Mouse (Mus musculus) MEL (cell line): Measurements from ENCODE around the gene Map3k10. TPM values are rescaled to one million over a fixed set of nuclear protein-coding genes. Genes with fewer than 3 reads are reported as not detected.

Experiments
- DNase-seq: peaks from one replicate; pipeline ENCODE4 v3.0.0; 2011; ENCODE audit warnings: low read depth, low spot score
- H3K27ac ChIP-seq: 2 replicates; pipeline ENCODE4 v1.5.1; 2012; ENCODE audit warnings: low read depth, mild to moderate bottlenecking, control low read depth, low read length, moderate library complexity; ENCODE audit not compliant: control insufficient read depth
- H3K27me3 ChIP-seq, 2 experiments: fragments of 150-350 bp in 1 of 2; sonication (generic) in 1 of 2; 2 replicates each; pipeline ENCODE4 v1.6.1; 2012; ENCODE audit warnings: low read length in 2 of 2, mild to moderate bottlenecking in 2 of 2, improper control_type of control experiment in 1 of 2, moderate library complexity in 1 of 2; ENCODE audit not compliant: insufficient read depth in 2 of 2, control insufficient read depth in 1 of 2
- H3K36me3 ChIP-seq, 2 experiments: 2 replicates each; pipeline ENCODE4 v1.6.1; 2012 to 2014; ENCODE audit warnings: low read length in 2 of 2, improper control_type of control experiment in 1 of 2, inconsistent platforms in 1 of 2, mild to moderate bottlenecking in 1 of 2; ENCODE audit not compliant: insufficient read depth in 2 of 2, control insufficient read depth in 1 of 2
- H3K4me1 ChIP-seq, 2 experiments: fragments of 150-350 bp in 1 of 2; sonication (generic) in 1 of 2; 2 replicates each; pipeline ENCODE4 v1.6.1; 2012; ENCODE audit warnings: low read length in 2 of 2, improper control_type of control experiment in 1 of 2, mild to moderate bottlenecking in 1 of 2; ENCODE audit not compliant: insufficient read depth in 2 of 2, control insufficient read depth in 1 of 2
- H3K4me3 ChIP-seq, 2 experiments: fragments of 150-350 bp in 1 of 2; sonication (generic) in 1 of 2; 2 replicates each; pipeline ENCODE4 v1.5.1; 2012; ENCODE audit warnings: low read depth in 2 of 2, low read length in 2 of 2, mild to moderate bottlenecking in 2 of 2, moderate library complexity in 2 of 2, control low read depth in 1 of 2, improper control_type of control experiment in 1 of 2; ENCODE audit not compliant: control insufficient read depth in 1 of 2, insufficient read depth in 1 of 2
- H3K79me2 ChIP-seq: 2 replicates; pipeline ENCODE4 v1.6.1; 2012; ENCODE audit warnings: mild to moderate bottlenecking, low read length, moderate library complexity; ENCODE audit not compliant: control insufficient read depth, poor library complexity, insufficient read depth
- H3K9ac ChIP-seq: 2 replicates; pipeline ENCODE4 v1.6.1; 2012; ENCODE audit warnings: low read depth, mild to moderate bottlenecking, control low read depth, low read length, moderate library complexity; ENCODE audit not compliant: control insufficient read depth, poor library complexity, severe bottlenecking
- H3K9me3 ChIP-seq: fragments of 150-350 bp; sonication (generic); replicated peaks from 2 replicates; pipeline ENCODE4 v1.6.1; 2012; ENCODE audit warnings: mild to moderate bottlenecking, low read length, improper control_type of control experiment, moderate library complexity; ENCODE audit not compliant: insufficient read depth
- CHD1 ChIP-seq: IDR thresholded peaks from 2 replicates; pipeline ENCODE4 v1.6.1; 2012; ENCODE audit warnings: low read depth, mild to moderate bottlenecking, inconsistent platforms, low read length, improper control_type of control experiment
- ELF1 ChIP-seq: IDR thresholded peaks from 2 replicates; pipeline ENCODE4 v1.6.1; 2014; ENCODE audit warnings: low read depth, mild to moderate bottlenecking, inconsistent platforms, low read length, improper control_type of control experiment, moderate library complexity
- EP300 ChIP-seq, 2 experiments: IDR thresholded peaks; 2 replicates each; pipeline ENCODE4 v1.6.1; 2011; ENCODE audit warnings: improper control_type of control experiment in 2 of 2, low read length in 2 of 2, low read depth in 1 of 2, mild to moderate bottlenecking in 1 of 2
- ETS1 ChIP-seq: IDR thresholded peaks from 2 replicates; pipeline ENCODE4 v1.6.1; 2012; ENCODE audit warnings: low read depth, mild to moderate bottlenecking, inconsistent platforms, low read length, improper control_type of control experiment, moderate library complexity
- GABPA ChIP-seq: IDR thresholded peaks from 2 replicates; pipeline ENCODE4 v1.6.1; 2012; ENCODE audit warnings: low read depth, mild to moderate bottlenecking, inconsistent platforms, low read length, improper control_type of control experiment, moderate library complexity
- GATA1 ChIP-seq: IDR thresholded peaks from 2 replicates; pipeline ENCODE4 v1.6.1; 2011; ENCODE audit warnings: low read depth, low read length, improper control_type of control experiment
- HCFC1 ChIP-seq: IDR thresholded peaks from 2 replicates; pipeline ENCODE4 v1.6.1; 2012; ENCODE audit warnings: low read depth, mild to moderate bottlenecking, inconsistent platforms, low read length, improper control_type of control experiment, moderate library complexity
- JUND ChIP-seq: IDR thresholded peaks from 2 replicates; pipeline ENCODE4 v1.6.1; 2011; ENCODE audit warnings: low read depth, mild to moderate bottlenecking, improper control_type of control experiment, low read length
- KAT2A ChIP-seq: conservative IDR thresholded peaks from 2 replicates; pipeline ENCODE4 v1.6.1; 2012; ENCODE audit warnings: low read depth, low read length, improper control_type of control experiment, inconsistent platforms
- MXI1 ChIP-seq: IDR thresholded peaks from 2 replicates; pipeline ENCODE4 v1.6.1; 2011; ENCODE audit warnings: mild to moderate bottlenecking, low read depth, low read length, improper control_type of control experiment
- MYC ChIP-seq: IDR thresholded peaks from 2 replicates; pipeline ENCODE4 v1.6.1; 2011; ENCODE audit warnings: low read depth, mild to moderate bottlenecking, low read length, improper control_type of control experiment, moderate library complexity
- NELFE ChIP-seq: IDR thresholded peaks from 2 replicates; pipeline ENCODE4 v1.6.1; 2011; ENCODE audit warnings: low read depth, low read length, improper control_type of control experiment
- NRF1 ChIP-seq: IDR thresholded peaks from 2 replicates; pipeline ENCODE4 v1.6.1; 2014; ENCODE audit warnings: low read depth, mild to moderate bottlenecking, inconsistent platforms, low read length, improper control_type of control experiment, moderate library complexity; ENCODE audit not compliant: poor library complexity, insufficient read depth, severe bottlenecking
- POLR2AphosphoS2 ChIP-seq: IDR thresholded peaks from 2 replicates; pipeline ENCODE4 v1.6.1; 2011; ENCODE audit warnings: low read length, improper control_type of control experiment
- POLR2AphosphoS5 ChIP-seq: IDR thresholded peaks from 2 replicates; pipeline ENCODE4 v1.6.1; 2012; ENCODE audit warnings: low read depth, borderline replicate concordance, mild to moderate bottlenecking, inconsistent platforms, low read length, moderate library complexity, mixed read lengths
- RCOR1 ChIP-seq: IDR thresholded peaks from 2 replicates; pipeline ENCODE4 v1.6.1; 2012; ENCODE audit warnings: low read depth, mild to moderate bottlenecking, inconsistent platforms, low read length, improper control_type of control experiment
- SIN3A ChIP-seq: IDR thresholded peaks from 2 replicates; pipeline ENCODE4 v1.6.1; 2012; ENCODE audit warnings: low read length, improper control_type of control experiment, inconsistent platforms
- SMC3 ChIP-seq: IDR thresholded peaks from 2 replicates; pipeline ENCODE4 v1.6.1; 2011; ENCODE audit warnings: low read depth, low read length, improper control_type of control experiment
- TAL1 ChIP-seq: IDR thresholded peaks from 2 replicates; pipeline ENCODE4 v1.6.1; 2012; ENCODE audit warnings: mild to moderate bottlenecking, inconsistent platforms, low read length, moderate library complexity, mixed read lengths
- TBP ChIP-seq: IDR thresholded peaks from 2 replicates; pipeline ENCODE4 v1.8.0; 2011; ENCODE audit warnings: low read depth, low read length, improper control_type of control experiment
- TCF12 ChIP-seq: IDR thresholded peaks from 2 replicates; pipeline ENCODE4 v1.6.1; 2014; ENCODE audit warnings: low read depth, mild to moderate bottlenecking, inconsistent platforms, low read length, improper control_type of control experiment, moderate library complexity
- UBTF ChIP-seq: IDR thresholded peaks from 2 replicates; pipeline ENCODE4 v1.6.1; 2012; ENCODE audit warnings: low read depth, mild to moderate bottlenecking, inconsistent platforms, low read length, improper control_type of control experiment, moderate library complexity, borderline replicate concordance; ENCODE audit not compliant: insufficient read depth
- USF1 ChIP-seq: IDR thresholded peaks from 2 replicates; pipeline ENCODE4 v1.6.1; 2014; ENCODE audit warnings: low read depth, mild to moderate bottlenecking, inconsistent platforms, low read length, improper control_type of control experiment, moderate library complexity
- USF2 ChIP-seq, 2 experiments: IDR thresholded peaks; 2 replicates each; pipeline ENCODE4 v1.6.1; 2011 to 2012; ENCODE audit warnings: improper control_type of control experiment in 2 of 2, low read length in 2 of 2, borderline replicate concordance in 1 of 2, inconsistent platforms in 1 of 2, low read depth in 1 of 2, mild to moderate bottlenecking in 1 of 2; ENCODE audit not compliant: insufficient read depth in 1 of 2
- ZC3H11A ChIP-seq: IDR thresholded peaks from 2 replicates; pipeline ENCODE4 v1.6.1; 2012; ENCODE audit warnings: low read depth, mild to moderate bottlenecking, inconsistent platforms, low read length, improper control_type of control experiment
- ZNF384 ChIP-seq: IDR thresholded peaks from 2 replicates; pipeline ENCODE4 v1.6.1; 2012; ENCODE audit warnings: low read depth, mild to moderate bottlenecking, inconsistent platforms, low read length, improper control_type of control experiment
- polyA plus RNA-seq, 2 experiments: library from polyadenylated mRNA; stranded (reverse) in 1 of 2; unstranded in 1 of 2; fragments of >175 nt in 1 of 2; fragments of >200 nt in 1 of 2; gene quantifications; 2 replicates each; pipeline versions ENCODE4 v1.2.1 to v1.2.4; 2012; ENCODE audit warnings: low replicate concordance in 2 of 2, low read depth in 1 of 2; ENCODE audit not compliant: insufficient read length in 2 of 2, insufficient read depth in 1 of 2, missing spikeins in 1 of 2
- total RNA-seq: library from RNA; depleted of rRNA; stranded (reverse); fragments of 300-350 nt; gene quantifications from 2 replicates; pipeline ENCODE4 v1.2.3, GENCODE M21; 2012

Map3k10 gene
- total and polyA plus RNA-seq, 3 experiments = 22.0 to 33.3 TPM; not detected in 1

- H3K27me3 ChIP-seq = no peaks in the 10 kb centered on the region
- H3K27ac ChIP-seq = no peak overlapping the region
- no peak for DNase-seq
- H3K9ac ChIP-seq = no peak overlapping the region
- no peak overlapping the region for H3K4me3 ChIP-seq
- H3K79me2 ChIP-seq = no peaks in the 10 kb centered on the region
- no peaks in the 10 kb centered on the region for H3K4me1 ChIP-seq
- no peaks in the 10 kb centered on the region for H3K36me3 ChIP-seq
- TF ChIP-seq USF2 (IDR thresholded peaks at IDR 0.05; ENCODE audit: borderline replicate concordance in 1 of 2, insufficient read depth in 1 of 2, low read depth in 1 of 2, low read length in 2 of 2) (no peak), USF1 (no peak), NELFE (no peak), EP300 (IDR thresholded peaks at IDR 0.05; ENCODE audit: low read depth in 1 of 2, low read length in 2 of 2) (no peak), UBTF (no peak), ELF1 (no peak), MXI1 (no peak), ETS1 (no peak), GATA1 (no peak), SIN3A (no peak), TCF12 (no peak), SMC3 (no peak), TBP (no peak), POLR2AphosphoS5 (no peak)
- no peaks in the 10 kb centered on the region for H3K9me3 ChIP-seq
Measured at GRCm38 (mm10) chr7:27657824-27658395, 16.5 kb downstream of the Map3k10 start.

- H3K4me1 ChIP-seq = 0 out of 4 replicates have a peak, but pooled peaks cover 0 to under 1% of the 10 kb centered on the region in 2 experiments
- no peak overlapping the region for H3K4me3 ChIP-seq
- no peak overlapping the region for H3K9ac ChIP-seq
- H3K36me3 ChIP-seq = no peaks in the 10 kb centered on the region
- TF ChIP-seq TCF12 (no peak), HCFC1 (no peak)
- H3K27me3 ChIP-seq = no peaks in the 10 kb centered on the region
- no peaks in the 10 kb centered on the region for H3K9me3 ChIP-seq
- H3K27ac ChIP-seq = no peak overlapping the region
- DNase-seq = no peak
- no peaks in the 10 kb centered on the region for H3K79me2 ChIP-seq
Measured at GRCm38 (mm10) chr7:27656600-27656999, 17.8 kb downstream of the Map3k10 start.

- no peak overlapping the region for H3K27ac ChIP-seq
- H3K27me3 ChIP-seq = no peaks in the 10 kb centered on the region
- H3K9ac ChIP-seq = no peak overlapping the region
- H3K36me3 ChIP-seq = no peaks in the 10 kb centered on the region
- no peak for DNase-seq
- peaks cover 0 to 6% of the 10 kb centered on the region in 2 experiments; a peak in 1 of 4 replicates for H3K4me1 ChIP-seq
- no peaks in the 10 kb centered on the region for H3K79me2 ChIP-seq
- H3K9me3 ChIP-seq = no peaks in the 10 kb centered on the region
- H3K4me3 ChIP-seq = no peak overlapping the region
- no peak for TF ChIP-seq GABPA
- TF ChIP-seq ZNF384 = no peak
- TF ChIP-seq ZC3H11A = no peak
- TF ChIP-seq SMC3 = no peak
- TF ChIP-seq CHD1 = no peak
- TF ChIP-seq POLR2AphosphoS2 = no peak
- no peak for TF ChIP-seq KAT2A
- TF ChIP-seq NRF1 = no peak
- no peak for TF ChIP-seq JUND
- TF ChIP-seq USF1 = no peak
- no peak for TF ChIP-seq TAL1
- TF ChIP-seq ETS1 = no peak
- no peak for TF ChIP-seq RCOR1
- no peak for TF ChIP-seq TCF12
- no peak for TF ChIP-seq MYC
- TF ChIP-seq, all 39 proteins: peak for 0
Measured at GRCm38 (mm10) chr7:27655545-27655944, 18.9 kb downstream of the Map3k10 start.
